Mouse (Mus musculus): Measurements from ENCODE around the gene Gucy2c.
A peak's percentile ranks its signal among the peaks of the same experiment; 100 is the strongest.

Gene Gucy2c

DNA sequence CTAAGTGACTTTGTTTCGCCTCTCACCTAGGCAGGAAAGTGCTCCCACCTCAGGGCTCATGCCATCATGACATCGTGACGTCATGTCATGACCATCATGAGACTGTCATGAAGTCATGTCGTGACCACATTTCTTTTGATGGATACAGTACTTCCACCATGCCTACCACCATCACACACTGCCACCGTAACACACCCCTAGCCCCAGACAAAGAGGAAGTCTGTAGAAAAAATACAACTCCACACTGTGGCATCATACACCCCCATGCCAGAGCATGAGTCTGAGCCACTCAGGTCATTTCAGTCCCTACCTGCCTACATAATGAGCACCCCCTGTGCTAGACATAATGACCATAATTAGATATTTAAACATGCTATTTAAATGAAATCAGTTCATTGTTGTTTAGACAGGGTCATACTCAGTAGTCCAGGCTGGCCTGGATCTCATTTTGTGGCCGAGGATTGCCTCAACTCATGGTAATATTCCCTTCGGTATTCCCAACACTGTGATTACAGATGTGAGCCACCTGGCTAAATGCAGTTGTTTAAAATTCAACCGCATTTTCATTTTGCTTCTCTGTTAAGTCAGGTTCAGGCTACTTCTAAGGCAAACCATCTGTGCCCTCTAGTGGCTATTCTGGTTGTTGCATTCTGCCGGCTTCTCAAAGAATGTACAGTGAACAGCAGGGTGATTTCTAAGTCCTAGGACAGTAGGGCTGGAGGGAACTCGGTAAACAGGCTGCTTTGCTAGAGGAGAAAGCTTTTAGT is 39.0 kb downstream of the Gucy2c start:
- peak; percentile 71 to 88 for DNase-seq (ENCODE audit: low spot score in 2 of 2)

DNA sequence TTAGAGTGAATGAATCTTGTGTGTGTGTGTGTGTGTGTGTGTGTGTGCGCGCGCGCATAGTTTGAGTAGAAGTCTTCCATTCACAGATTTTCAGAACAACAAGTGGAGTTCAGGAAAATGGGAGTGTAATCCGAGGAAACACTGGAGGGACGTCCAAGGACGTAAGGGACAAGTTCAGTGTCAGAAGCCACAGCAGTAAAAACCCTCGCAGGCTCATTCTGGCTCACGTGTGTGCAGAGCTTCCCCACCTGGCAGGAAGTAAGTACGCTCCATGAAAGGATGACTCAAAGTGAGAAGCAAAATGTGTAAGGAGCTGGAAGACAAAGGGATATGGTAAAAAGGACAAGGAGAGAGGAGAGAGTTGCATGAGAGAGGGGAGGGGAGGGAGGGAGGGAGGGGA is 40.3 kb downstream of the Gucy2c start:
- no peak for DNase-seq (ENCODE audit: low spot score in 2 of 2)

DNA sequence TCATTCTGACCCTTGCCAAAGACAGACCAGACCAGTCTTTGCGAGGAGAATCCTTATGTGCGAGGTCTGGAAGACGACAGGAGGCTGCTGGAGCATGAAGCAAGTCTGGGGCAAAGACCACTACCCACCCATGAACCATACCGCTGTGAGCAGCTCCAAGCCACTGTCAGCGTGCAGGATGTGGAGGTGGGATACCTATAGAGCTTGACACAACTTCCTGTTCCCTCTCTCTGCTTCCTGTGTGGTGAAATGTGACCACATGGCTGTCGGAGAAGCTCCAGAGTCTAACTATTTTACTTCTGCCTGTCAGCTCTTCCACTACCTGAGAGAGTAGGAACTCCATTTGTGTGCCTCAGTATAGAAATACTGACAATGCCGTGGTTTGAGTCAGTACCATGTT is 45.8 kb downstream of the Gucy2c start:
- no peak for DNase-seq (ENCODE audit: low spot score in 2 of 2)

DNA sequence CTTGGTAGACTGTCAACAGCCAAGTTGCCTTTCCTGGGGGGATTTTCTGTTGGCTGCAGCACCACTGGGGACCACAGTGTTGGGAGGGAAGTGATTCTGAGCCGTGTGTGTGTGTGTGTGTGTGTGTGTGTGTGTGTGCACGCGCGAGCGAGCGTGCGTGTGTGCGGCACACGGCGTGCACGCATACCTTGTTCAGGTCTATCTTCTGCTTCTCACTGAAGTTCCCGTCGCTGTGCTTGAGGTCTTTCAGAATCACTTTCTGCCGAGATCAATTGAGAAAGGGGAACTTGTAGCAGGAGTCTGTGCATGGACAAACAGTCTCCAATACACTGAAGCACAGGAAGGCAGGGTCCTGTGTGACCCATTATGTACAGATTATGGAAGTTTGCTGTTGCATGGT is 53.4 kb downstream of the Gucy2c start:
- no peak for DNase-seq (ENCODE audit: low spot score in 2 of 2)

DNA sequence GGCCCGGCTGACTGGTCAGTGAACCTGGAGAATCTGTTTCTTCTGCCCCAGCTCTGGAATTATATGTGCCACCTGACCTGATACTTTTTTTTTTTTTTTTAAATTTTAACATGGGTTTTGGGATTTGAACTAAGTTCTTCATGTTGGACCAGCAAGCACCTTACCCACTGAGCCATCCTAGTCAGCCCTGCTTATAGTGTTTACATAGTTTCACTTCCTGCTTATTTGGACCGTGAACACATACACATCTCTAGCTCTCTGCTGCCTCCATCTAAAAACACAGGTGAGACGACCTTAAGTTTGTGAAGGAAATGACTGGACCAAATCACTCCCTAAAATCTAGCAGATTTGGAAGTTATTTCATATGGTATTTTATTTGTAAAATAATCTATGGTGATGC is 58.4 kb downstream of the Gucy2c start:
- no peak for DNase-seq (ENCODE audit: low spot score in 2 of 2)

DNA sequence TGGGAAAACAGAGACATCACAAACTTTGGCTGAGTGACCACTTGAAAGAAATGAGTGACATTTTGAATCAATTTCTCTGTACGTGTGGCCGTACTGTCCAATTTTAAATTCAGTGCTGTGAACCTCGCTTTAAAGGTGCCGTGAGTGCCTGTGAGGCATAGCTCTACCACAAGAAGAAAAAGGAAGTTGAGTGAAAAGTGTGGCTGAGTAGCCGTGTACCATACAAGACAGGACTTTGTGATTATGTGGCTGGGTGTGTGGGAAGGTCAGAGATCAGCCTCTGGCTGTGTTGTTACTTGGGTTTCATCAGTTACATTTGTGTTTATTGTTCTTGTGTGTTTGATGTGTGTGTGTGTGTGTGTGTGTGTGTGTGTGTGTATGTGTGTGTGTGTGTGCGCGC is 59.0 kb downstream of the Gucy2c start:
- no peak for DNase-seq (ENCODE audit: low spot score in 2 of 2)

DNA sequence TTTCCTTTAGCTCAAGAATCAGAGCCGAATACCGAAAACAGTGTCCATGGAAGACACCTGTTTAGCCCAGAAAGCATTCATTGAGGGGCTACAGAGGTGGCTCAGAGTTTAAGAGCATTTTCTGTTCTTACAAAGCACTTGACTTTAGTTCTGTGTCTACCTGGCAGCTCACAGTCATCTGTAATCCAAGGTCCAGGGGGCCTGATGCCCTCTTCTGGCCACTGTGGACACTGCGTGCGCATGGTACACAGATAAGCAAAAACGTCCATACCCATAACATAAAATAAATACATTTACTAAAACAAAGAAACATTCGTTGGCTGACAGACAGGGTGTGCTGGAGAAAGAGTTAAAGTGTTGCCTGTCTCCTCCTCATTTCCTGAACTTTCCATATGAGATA is 59.6 kb downstream of the Gucy2c start:
- no peak for DNase-seq (ENCODE audit: low spot score in 2 of 2)

DNA sequence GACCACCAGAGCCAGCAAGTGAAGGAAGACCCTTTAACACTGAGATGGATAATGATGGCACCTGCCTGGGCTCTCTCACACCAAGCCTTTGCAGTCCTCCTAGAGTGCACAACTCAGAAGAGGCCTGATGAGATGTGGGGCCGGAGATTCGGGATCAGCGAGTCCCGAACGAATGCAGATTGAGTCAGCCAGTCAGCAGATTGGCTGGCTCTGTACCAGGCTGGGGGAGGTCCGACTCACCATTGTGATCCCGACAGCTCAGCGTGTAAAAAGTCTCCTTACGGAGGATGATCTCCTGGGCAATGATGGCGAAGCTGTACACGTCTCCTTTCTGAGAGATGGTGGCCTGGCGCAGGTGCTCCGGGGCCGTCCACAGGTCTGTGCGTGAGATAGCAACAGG is 61.1 kb downstream of the Gucy2c start:
- no peak for DNase-seq (ENCODE audit: low spot score in 2 of 2)

DNA sequence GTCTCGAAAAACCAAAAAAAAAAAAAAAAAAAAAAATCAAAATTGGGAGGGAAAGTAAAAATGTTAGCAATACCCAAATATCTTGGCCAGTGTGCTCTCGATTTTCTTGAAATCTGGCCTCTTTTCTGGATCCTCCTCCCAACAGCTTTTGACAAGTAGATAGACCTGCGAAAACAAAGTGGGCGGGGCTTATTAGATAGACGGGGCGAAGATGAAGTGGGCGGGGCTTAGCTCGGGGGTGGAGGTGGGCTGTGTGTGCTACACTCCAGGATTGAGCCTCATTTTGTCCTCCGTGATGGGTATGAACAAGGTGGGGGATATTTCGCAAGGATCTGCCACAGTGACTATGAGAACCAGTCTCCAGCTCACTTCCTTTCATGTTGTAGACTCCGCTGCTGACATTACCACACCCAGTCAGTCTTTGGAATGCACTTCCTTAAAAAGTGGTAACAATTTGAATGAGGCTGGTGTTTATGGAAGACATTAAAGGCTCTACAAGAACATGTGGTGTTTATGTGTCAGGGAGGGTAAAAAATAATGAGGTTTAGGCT is 65.6 kb downstream of the Gucy2c start:
- DNase-seq (ENCODE audit: low spot score in 2 of 2) = no peak

DNA sequence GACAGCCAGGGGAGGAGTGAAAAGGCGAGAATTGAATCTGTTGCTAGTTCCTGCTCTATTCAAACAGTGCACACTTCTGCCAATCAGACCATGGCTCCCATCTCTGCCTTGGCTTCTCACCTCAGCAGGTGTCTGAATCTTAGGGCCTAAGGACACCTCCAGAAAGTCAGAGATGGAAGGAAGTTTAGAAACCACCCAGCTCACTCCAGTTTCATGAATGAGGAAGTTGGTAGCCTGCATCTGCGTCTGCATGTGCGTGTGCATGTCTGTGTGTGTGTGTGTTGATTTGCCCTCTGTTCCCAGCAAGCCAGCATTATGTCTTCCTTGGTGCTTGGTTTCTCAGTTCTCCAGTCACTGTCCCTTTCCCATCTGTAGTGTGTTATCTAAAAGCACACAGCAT is 67.5 kb downstream of the Gucy2c start:
- no peak for DNase-seq (ENCODE audit: low spot score in 2 of 2)

DNA sequence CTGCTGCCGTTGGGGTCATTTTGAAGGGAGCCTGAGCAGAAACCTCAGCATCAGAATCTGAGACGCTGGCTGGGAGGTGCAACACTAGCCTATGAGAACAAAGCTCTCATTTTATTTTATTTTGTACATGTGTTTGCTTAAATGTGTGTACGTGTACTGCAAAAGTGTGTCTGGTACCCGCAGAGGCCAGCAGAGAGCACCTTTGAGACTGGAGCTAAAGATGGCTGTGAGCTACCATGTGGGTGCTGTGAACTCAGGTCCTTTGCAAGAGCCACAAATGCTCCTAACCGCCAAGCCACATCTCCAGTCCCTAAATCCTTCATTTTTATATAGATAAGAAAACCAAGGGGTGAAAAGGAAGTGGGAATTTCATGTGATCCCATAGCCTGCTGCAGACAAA is 71.2 kb downstream of the Gucy2c start:
- no peak for DNase-seq (ENCODE audit: low spot score in 2 of 2)

DNA sequence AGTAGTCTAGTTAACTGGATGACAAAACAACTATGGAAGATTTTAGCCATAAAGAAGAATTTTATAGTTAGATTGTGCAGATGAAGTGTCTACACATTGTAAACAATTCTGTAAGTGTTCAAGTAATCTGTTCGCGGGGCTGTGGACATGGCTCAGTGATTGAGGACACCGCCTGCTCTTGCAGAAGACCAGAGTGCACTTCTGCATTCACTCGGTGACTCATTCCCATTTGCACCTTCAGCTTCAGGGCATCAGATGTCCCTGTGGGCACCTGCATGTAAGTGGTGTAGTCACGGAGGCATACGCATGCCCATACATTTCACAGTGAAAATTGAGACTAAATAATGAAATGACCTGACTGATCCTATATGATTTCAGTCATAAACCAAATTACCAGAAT is 73.0 kb downstream of the Gucy2c start:
- no peak for DNase-seq (ENCODE audit: low spot score in 2 of 2)

DNA sequence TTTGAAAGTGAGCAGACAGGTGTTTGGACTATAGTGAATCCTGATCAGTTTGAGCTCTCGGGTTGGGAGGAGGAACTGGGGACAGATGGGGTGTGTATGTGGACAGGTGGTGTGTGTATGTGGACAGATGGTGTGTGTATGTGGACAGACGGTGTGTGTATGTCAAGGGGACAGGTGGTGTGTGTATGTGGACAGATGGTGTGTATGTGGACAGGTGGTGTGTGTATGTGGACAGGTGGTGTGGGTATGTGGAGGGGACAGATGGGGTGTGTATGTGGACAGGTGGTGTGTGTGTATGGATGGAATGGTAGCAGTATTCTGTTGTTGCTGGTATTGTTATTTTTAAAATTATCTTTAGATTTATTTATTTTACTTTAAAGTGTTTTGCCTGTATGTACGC is 79.7 kb downstream of the Gucy2c start:
- no peak for DNase-seq (ENCODE audit: low spot score in 2 of 2)

DNA sequence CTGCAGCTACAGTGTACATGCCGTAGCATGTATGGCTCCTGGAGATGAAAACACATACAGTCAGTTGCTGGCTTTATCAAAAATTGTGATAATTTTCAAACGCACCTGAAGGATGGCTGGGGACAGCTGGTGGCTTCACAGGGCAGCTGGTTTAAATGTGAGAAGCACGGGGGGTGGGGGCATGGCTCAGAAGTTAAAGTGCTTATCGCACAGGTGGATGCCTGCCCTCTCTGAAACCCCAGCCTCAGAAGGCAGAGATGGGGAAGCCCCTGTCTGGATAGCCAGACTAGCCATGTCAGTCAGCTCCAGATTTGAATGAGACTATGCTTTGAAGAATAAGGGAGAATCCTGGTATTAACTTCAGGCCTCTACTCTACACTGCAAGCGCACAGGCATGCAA is 80.4 kb downstream of the Gucy2c start:
- no peak for DNase-seq (ENCODE audit: low spot score in 2 of 2)

DNA sequence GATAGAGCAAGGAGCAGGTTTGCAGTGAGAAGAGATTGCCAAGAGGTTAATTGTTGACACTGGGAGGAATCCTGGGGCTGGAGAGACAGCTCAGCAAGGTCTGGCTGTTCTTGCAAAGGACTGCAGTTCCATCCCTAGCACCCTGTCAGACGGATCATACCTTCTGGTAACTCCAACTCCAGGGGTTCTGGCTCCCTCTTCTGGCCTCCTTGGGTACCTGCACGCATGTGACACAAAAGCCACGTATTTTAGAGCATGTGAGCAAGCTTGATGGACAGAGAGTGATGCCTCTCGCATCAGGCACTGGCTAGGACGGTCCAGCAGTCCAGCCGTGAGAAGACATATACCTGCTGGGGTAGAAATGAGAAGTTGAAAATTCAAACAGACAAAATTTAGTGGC is 90.3 kb downstream of the Gucy2c start:
- DNase-seq (ENCODE audit: low spot score in 2 of 2) = no peak

DNA sequence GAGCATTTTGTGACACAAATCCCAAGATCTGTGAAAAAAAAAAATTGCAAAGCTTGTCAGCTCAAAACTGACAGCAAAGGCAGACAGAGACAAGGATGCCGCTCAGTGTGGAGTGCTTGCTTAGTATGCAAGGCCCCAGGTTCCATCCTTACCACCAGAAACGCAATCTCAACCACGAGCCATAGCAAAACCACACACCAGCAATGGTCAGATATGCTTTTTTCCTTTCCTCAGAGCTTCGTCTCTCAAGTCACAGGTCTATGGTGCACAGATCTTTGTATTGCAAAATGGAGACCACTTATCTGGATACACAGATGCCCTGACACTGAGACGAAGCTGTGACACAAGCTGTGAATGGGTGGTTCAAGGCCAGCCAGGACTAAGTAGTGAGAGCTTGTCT is 91.0 kb downstream of the Gucy2c start:
- DNase-seq (ENCODE audit: low spot score in 2 of 2) = no peak

DNA sequence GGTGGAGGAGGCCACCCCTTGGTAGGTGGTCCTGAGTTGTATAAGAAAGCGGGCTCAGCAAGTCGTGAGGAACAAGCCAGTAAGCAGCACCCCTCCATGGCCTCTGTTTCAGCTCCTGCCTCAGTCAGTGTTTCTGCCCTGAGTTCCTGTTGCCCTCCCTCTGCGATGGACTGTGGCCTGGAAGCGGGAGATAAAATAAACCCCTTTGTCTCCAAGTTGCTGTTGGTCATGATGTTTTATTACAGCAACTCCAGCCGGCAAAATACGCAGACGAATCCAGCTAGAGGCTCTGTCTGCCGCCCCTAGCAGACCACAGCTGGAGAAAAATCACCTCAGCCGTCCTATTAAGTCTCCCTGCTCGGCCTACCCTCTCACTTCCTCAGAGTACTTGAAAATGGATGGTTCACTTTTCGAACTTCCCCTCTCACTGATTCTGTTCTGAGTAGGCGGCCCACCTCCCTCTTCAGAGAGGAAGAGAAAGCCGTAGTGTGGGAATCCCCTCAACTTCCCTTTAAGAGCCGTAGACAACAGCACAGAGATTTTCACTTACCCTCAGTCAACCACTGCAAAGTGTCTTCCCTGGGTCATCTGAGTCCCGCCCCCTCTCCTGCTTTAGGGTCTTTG is 91.7 kb downstream of the Gucy2c start:
- no peak for DNase-seq (ENCODE audit: low spot score in 2 of 2)

DNA sequence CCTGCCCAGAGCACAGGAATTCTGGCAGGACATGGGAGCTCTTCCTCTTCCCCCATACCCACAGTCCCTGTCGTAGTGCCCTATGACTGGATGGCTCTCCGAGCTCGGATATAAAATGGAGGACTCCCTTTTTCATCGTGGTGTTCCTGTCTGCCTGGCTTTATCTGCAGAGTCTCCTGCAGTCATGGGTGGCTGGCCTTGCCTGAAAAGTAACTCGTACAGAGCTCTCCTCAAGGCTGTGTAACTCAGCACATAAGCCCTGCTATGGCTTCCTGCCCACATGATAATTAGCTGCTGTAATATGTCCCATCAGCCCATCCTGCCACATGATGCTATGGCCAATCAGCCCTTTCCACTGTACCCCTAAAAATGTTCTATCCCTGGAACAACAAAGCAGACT is 96.1 kb downstream of the Gucy2c start:
- no peak for DNase-seq (ENCODE audit: low spot score in 2 of 2)

DNA sequence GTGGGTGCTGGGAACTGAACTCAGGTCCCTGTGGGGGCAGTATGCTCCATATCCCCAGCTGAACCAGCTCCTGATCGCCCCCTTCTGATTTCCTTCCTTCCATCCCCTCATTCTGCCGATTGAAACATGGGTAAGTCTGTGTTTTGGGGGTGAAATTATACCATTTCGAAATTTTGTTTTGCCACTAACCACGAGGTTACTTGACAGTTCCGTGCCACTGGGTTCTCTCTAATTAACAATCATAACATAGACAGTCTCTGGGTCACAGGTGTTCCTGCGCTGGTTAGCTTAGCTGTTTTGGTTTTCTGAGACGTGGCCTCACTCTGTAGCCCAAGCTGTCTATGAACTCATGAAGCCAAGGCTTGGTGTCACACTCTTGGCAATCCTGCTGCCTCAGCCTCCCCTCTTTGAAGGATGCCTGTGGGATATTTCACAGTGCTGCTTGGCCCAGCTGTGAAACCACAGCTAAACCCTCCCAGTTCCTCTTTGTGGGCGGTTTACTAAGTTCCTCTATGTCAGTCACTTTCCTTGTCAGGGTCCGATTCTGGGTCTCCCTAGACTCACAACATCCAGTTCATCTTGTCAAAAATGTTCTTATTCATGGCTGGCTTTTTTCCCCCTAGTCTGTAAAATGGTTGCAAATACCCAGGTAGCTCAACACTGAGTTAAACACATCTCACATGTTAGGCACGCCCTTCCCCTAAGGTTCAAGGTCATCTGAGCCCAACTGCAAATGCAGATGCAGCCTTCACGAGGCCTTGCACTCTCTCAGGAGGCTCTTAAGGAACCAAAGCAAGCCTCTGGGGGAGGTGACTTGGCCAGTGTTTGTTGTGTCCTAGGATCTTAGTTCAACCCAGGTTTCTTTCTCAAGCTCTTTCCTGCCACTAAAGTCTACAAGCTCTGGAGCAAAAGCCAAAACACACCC is 97.9 kb downstream of the Gucy2c start:
- DNase-seq (ENCODE audit: low spot score in 2 of 2) = no peak

DNA sequence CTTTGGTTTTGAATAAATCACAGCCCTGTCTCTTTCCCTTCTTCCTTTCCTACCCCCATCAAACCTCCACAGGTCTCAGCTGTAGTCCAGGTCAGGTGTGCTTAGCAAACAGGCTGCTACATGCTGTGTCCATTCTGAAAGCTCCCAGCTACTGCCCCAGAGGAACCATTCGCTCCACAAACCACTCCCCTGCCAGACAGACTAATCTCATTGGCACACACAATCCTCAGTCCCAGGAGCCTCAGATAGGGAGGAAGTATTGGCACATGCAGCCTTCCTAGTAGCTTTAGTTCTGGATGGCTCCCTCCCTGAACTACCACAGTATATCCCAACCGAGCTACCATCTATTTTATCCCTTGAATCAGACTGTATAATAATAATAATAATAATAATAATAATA is 102.2 kb downstream of the Gucy2c start:
- DNase-seq (ENCODE audit: low spot score in 2 of 2) = no peak

DNA sequence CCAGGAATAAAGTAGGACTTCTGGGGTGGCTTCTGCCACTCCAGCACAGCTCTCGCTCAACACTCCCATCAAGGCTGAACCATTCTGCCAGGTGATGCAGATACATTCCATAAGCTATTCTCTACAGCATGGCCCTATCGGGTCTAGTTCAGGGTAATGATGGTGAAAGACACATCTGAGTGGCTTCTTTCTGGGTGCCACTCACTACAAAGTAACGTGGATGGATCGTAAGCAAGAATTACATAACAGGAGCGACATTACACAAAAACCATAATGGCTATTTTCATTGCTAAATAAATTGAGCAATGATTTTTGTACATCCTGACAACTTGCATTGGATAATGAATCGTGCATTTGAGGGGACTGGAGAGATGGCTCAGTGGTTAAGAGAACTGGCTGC is 106.6 kb downstream of the Gucy2c start:
- DNase-seq (ENCODE audit: low spot score in 2 of 2) = no peak

DNA sequence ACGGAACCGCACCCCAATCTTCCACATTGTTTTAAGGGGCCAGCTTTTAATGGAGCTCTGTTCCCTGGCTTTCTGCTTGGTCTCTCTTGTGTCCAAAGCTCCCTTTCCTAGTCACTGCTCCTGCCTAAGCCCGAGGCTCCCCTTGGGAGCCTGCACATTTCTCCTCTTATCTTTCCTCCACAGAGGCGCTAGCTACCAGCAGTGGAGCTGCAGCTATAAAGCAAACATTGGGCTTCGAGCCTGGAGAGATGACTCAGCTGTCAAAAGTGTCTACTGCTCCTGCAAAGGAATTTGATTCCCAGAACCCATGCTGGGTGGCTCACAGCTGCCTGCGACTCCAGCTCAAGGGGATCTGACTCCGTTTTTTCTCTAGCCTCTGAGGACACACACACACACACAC is 109.1 kb downstream of the Gucy2c start:
- peak in 1 of 2 experiments; percentile 33 for DNase-seq (ENCODE audit: low spot score in 2 of 2)

All from urinary bladder, postnatal 4 days (tissue).